Mouse (Mus musculus) layer of hippocampus, postnatal 25 days (tissue): ENCODE measurements around the gene 1700028K03Rik. TPM values are rescaled to one million over a fixed set of nuclear protein-coding genes. Genes with fewer than 3 reads are reported as not detected.
A peak's percentile ranks its signal among the peaks of the same experiment; 100 is the strongest.

Experiments
- DNase-seq, 2 experiments: peaks; one replicate each; pipeline ENCODE4 v3.0.0; 2022; ENCODE audit warnings: mixed read lengths in 2 of 2, low spot score in 1 of 2; ENCODE audit errors: extremely low spot score in 1 of 2
- total RNA-seq, 2 experiments: library from RNA; stranded (reverse); gene quantifications; 2 replicates each; pipeline ENCODE4 v1.2.3; 2021

The 1700028K03Rik gene
- total RNA-seq, 2 experiments from 2014 or later, result 0.57 to 0.75 TPM

- no peak for DNase-seq
These were observed 919 bp upstream of the 1700028K03Rik start for GRCm38 (mm10) chr5:107533590-107533989.

- peak in 1 of 2 experiments; percentile 13 for DNase-seq
These were observed 7.2 kb downstream of the 1700028K03Rik start for GRCm38 (mm10) chr5:107541696-107542095.

GRCm38 (mm10) chr5:107545927-107546326 lies 11.4 kb downstream of the 1700028K03Rik start:
- no peak for DNase-seq

GRCm38 (mm10) chr5:107547955-107548354 lies 13.4 kb downstream of the 1700028K03Rik start:
- DNase-seq, result no peak

GRCm38 (mm10) chr5:107548444-107548843 lies 13.9 kb downstream of the 1700028K03Rik start:
- no peak for DNase-seq

GRCm38 (mm10) chr5:107554336-107554735 lies 19.8 kb downstream of the 1700028K03Rik start:
- no peak for DNase-seq

GRCm38 (mm10) chr5:107556969-107557368 lies 22.5 kb downstream of the 1700028K03Rik start:
- no peak for DNase-seq

- DNase-seq, result no peak
These were observed 34.6 kb downstream of the 1700028K03Rik start for GRCm38 (mm10) chr5:107569148-107569547.

- DNase-seq, result peak; percentile 75
These were observed 63.0 kb downstream of the 1700028K03Rik start, which contains the start of the genes Rpap2 and Glmn for GRCm38 (mm10) chr5:107597301-107598077. Gene Rpap2 (plus strand): TSS chr5:107597373. Gene Glmn (minus strand): TSS chr5:107597888.

- no peak for DNase-seq
These were observed 63.9 kb downstream of the 1700028K03Rik start for GRCm38 (mm10) chr5:107598380-107598779.

Other genes with a start within 250 kb of the 1700028K03Rik start
- gene Tgfbr3, start 245.1 kb upstream of the 1700028K03Rik start, total RNA-seq, result 10 to 100 TPM; 13.3 to 16.3 TPM
- gene Brdt, start 203.6 kb upstream of the 1700028K03Rik start, total RNA-seq, result 10 to 100 TPM; 13.8 to 15.9 TPM
- gene Ephx4, start 132.0 kb upstream of the 1700028K03Rik start, total RNA-seq, result 10 to 100 TPM; 50.8 to 57.2 TPM
- gene Lpcat2b, start 103.2 kb upstream of the 1700028K03Rik start, total RNA-seq, result under 1 TPM; 0.22 to 0.26 TPM
- 100 to 1,000 TPM; 106 to 107 TPM for gene Btbd8, start 96.7 kb upstream of the 1700028K03Rik start, total RNA-seq
- gene Gm42669, start 27.1 kb upstream of the 1700028K03Rik start, total RNA-seq, result under 1 TPM; 0.27 to 0.49 TPM
- 10 to 100 TPM; 21.5 to 22.5 TPM for gene Rpap2, start 62.7 kb downstream of the 1700028K03Rik start, total RNA-seq
- 10 to 100 TPM; 13.8 to 17.4 TPM for gene Glmn, start 63.2 kb downstream of the 1700028K03Rik start, total RNA-seq
- not detected for gene Gfi1, start 191.3 kb downstream of the 1700028K03Rik start, total RNA-seq